Mouse (Mus musculus): ENCODE data around the gene Gm11127. TPM values are rescaled to one million over a fixed set of nuclear protein-coding genes. Genes with fewer than 3 reads are reported as not detected.
"Not testable (repeated sequence)": the region's sequence is repeated elsewhere in the genome, so short reads cannot be mapped to it uniquely, and the experiment has no call there.

Gene Gm11127
- polyA plus RNA-seq, 1 experiment from 2014 or later: not detected

DNA sequence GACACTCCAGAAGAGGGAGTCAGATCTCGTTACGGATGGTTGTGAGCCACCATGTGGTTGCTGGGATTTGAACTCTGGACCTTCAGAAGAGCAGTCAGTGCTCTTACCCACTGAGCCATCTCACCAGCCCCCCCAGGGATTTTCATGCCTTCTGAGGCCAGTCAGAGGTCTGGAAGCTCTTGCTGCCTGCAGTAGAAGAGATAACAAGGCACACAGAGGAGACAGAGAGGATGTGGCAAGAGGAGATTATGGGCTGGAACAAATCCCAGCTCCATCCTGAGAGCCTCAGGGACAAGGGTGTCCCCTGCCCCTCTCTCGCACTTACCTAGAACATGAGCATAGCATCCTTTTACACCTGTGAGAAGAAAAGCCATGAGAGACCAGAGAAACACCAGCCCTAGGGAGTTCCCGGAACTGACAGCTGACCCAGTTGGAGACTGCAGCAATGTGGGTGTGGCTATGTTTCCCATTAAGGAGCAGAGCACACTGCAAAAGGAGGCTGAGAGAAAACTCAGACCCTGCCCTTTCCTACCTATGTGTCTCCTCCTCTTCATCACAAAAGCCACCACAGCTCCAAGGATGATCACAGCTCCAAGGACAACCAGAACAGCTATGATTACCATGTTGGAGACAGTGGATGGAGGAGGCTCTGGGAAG lies 28.0 kb downstream of the Gm11127 start:
- not testable (repeated sequence) for H3K4me1 ChIP-seq (ENCODE audit: control insufficient read depth, insufficient read depth, low read length); H3K4me2 ChIP-seq (ENCODE audit: low read depth, low read length); ATAC-seq (replicated peaks; ENCODE audit: insufficient number of reproducible peaks, low FRiP score, low TSS enrichment, low read depth); DNase-seq (ENCODE audit: low spot score); H3K36me3 ChIP-seq (replicated peaks; ENCODE audit: control insufficient read depth, insufficient read depth, low read depth, low read length); H3K9ac ChIP-seq (replicated peaks; ENCODE audit: low read length); H3K27ac ChIP-seq (replicated peaks; ENCODE audit: low read depth, low read length); H3K4me3 ChIP-seq (ENCODE audit: low read depth, low read length); H3K27me3 ChIP-seq (ENCODE audit: control insufficient read depth, insufficient read depth, low read length); H3K9me3 ChIP-seq (replicated peaks; ENCODE audit: control insufficient read depth, low read length)
- 70% methylated on average over 2 of the region's 4 CpGs for WGBS

DNA sequence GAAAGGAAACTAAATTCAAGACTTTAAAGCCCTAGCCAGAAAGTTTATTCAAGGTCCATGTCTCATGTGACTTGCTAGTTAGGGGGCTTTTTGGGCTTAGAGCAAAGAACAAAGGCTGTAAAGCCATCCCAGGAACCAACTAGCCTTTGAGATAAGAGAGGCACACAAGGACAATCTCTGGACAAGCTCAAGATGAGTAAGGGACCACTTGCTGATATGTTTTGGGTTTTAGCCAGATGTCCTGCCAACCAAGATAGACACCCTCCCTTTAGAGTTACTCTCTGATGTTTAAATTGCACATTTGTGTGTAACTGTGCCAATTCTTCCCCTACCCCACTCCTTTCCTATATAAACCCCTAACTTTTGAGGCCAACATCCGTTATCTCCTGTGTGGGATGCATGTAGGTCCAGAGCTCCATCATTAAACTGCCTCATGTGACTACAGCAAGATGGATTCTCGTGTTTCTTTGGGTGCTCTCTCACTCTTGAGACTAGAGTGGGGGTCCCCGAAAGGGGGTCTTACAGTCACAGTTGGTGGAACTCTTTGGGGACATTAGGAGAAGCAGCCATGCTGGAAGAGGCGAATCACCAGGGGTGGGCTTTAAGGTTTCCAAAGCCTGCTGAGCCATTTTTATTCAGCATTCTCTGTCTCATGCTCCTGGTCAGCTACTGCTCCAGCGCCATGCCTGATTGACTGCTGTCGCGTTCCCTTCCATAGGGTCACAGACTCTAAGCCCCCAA lies 29.1 kb downstream of the Gm11127 start:
- DNase-seq (ENCODE audit: low spot score) (no peak), ATAC-seq (replicated peaks; ENCODE audit: insufficient number of reproducible peaks, low FRiP score, low TSS enrichment, low read depth) (no peak)
- 79% methylated on average over 7 of the region's 7 CpGs for WGBS

DNA sequence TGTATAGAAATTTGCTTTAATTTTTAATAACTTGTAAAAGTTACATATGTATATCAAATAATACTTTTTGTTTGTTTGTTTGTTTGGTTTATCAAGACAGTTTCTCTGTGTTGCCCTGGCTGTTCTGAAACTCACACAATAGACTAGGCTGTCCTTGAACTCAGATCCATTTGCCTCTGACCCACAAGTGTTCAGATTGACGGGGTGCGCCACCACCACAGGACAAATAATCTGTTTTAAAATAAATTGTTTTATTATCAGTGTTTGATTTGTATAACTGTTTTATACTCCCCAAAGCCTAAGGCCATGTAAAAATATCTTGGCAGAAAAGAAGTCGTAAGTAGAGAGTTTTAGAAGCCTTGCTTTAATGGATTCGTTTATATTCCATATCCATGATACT lies 30.5 kb downstream of the Gm11127 start:
- Histone ChIP-seq H3K27ac (replicated peaks; ENCODE audit: low read depth, low read length) (no peak overlapping the region), H3K9me3 (replicated peaks; ENCODE audit: control insufficient read depth, low read length) (no peaks in the 10 kb centered on the region), H3K9ac (replicated peaks; ENCODE audit: low read length) (no peak overlapping the region), H3K27me3 (ENCODE audit: control insufficient read depth, insufficient read depth, low read length) (no peaks in the 10 kb centered on the region), H3K4me1 (ENCODE audit: control insufficient read depth, insufficient read depth, low read length) (no peaks in the 10 kb centered on the region; the same call in 1 of the 2 replicates), H3K4me3 (ENCODE audit: low read depth, low read length) (no peak overlapping the region), H3K4me2 (ENCODE audit: low read depth, low read length) (no peak overlapping the region), H3K36me3 (replicated peaks; ENCODE audit: control insufficient read depth, insufficient read depth, low read depth, low read length) (no peaks in the 10 kb centered on the region)
- ATAC-seq (replicated peaks; ENCODE audit: insufficient number of reproducible peaks, low FRiP score, low TSS enrichment, low read depth) (no peak), DNase-seq (ENCODE audit: low spot score) (no peak)
- WGBS: 92% methylated on average over 4 of the region's 4 CpGs

More for the DNA sequence above, 29.1 kb downstream of the Gm11127 start:
- H3K9me3 ChIP-seq (replicated peaks; ENCODE audit: control insufficient read depth, low read length): no peaks in the 10 kb centered on the region
- H3K27me3 ChIP-seq (ENCODE audit: control insufficient read depth, insufficient read depth, low read length): no peaks in the 10 kb centered on the region
- no peak overlapping the region for H3K9ac ChIP-seq (replicated peaks; ENCODE audit: low read length)
- no peak overlapping the region for H3K27ac ChIP-seq (replicated peaks; ENCODE audit: low read depth, low read length)
- H3K4me3 ChIP-seq (ENCODE audit: low read depth, low read length): no peak overlapping the region
- H3K36me3 ChIP-seq (replicated peaks; ENCODE audit: control insufficient read depth, insufficient read depth, low read depth, low read length): no peaks in the 10 kb centered on the region
- no peak overlapping the region for H3K4me2 ChIP-seq (ENCODE audit: low read depth, low read length)
- no peaks in the 10 kb centered on the region; the same call in 1 of the 2 replicates for H3K4me1 ChIP-seq (ENCODE audit: control insufficient read depth, insufficient read depth, low read length)

DNA sequence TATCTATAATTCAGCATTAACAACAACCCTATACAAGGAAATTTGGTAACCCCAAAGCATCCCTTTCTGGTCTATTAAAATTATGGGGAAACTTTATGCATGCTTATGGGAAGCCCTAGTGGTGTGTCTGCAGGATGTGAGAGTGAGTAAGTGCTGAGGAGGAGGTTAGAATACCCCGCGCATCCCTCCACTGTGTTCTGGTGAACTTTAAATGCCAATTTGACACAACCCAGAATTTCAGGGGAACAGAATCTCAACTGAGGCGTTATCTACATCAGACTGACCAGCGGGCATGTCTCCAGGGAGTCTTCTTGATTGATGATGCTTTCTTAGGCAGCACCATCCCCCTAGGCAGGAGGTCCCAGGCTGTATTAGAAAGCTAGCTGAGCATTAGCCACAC lies 32.3 kb downstream of the Gm11127 start:
- ATAC-seq (replicated peaks; ENCODE audit: insufficient number of reproducible peaks, low FRiP score, low TSS enrichment, low read depth) (no peak), DNase-seq (ENCODE audit: low spot score) (no peak)
- Histone ChIP-seq H3K9ac (replicated peaks; ENCODE audit: low read length) (no peak overlapping the region), H3K27ac (replicated peaks; ENCODE audit: low read depth, low read length) (no peak overlapping the region), H3K4me1 (ENCODE audit: control insufficient read depth, insufficient read depth, low read length) (no peaks in the 10 kb centered on the region), H3K36me3 (replicated peaks; ENCODE audit: control insufficient read depth, insufficient read depth, low read depth, low read length) (no peaks in the 10 kb centered on the region), H3K4me3 (ENCODE audit: low read depth, low read length) (no peak overlapping the region), H3K9me3 (replicated peaks; ENCODE audit: control insufficient read depth, low read length) (no peaks in the 10 kb centered on the region), H3K27me3 (ENCODE audit: control insufficient read depth, insufficient read depth, low read length) (no peaks in the 10 kb centered on the region), H3K4me2 (ENCODE audit: low read depth, low read length) (no peak overlapping the region)
- 74% methylated on average over 4 of the region's 4 CpGs for WGBS

DNA sequence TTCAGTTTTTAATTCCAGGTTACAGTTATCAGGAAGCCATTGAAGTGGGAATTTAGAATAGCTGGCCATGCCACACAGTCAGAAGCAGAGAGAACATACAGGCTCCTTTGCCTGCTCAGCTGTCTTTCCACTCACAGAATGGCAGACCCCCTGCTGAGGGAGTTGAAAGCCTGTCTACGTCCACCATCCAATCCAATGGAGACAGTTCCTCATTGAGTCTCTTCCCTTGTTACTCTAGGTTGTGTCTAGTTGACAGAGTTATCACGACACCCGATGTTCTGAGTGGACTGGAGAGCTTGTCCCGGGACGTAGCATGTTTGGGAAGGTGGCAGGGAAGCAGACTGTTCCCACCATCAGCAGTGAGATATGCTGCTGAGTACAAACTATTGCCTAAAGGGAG lies 33.0 kb downstream of the Gm11127 start:
- Histone ChIP-seq H3K9me3 (replicated peaks; ENCODE audit: control insufficient read depth, low read length) (no peaks in the 10 kb centered on the region), H3K36me3 (replicated peaks; ENCODE audit: control insufficient read depth, insufficient read depth, low read depth, low read length) (no peaks in the 10 kb centered on the region), H3K4me2 (ENCODE audit: low read depth, low read length) (no peak overlapping the region), H3K4me3 (ENCODE audit: low read depth, low read length) (no peak overlapping the region), H3K9ac (replicated peaks; ENCODE audit: low read length) (no peak overlapping the region), H3K27me3 (ENCODE audit: control insufficient read depth, insufficient read depth, low read length) (no peaks in the 10 kb centered on the region), H3K27ac (replicated peaks; ENCODE audit: low read depth, low read length) (no peak overlapping the region), H3K4me1 (ENCODE audit: control insufficient read depth, insufficient read depth, low read length) (no peaks in the 10 kb centered on the region)
- DNase-seq (ENCODE audit: low spot score) (no peak), ATAC-seq (replicated peaks; ENCODE audit: insufficient number of reproducible peaks, low FRiP score, low TSS enrichment, low read depth) (no peak)
- WGBS: 70% methylated on average over 5 of the region's 5 CpGs

DNA sequence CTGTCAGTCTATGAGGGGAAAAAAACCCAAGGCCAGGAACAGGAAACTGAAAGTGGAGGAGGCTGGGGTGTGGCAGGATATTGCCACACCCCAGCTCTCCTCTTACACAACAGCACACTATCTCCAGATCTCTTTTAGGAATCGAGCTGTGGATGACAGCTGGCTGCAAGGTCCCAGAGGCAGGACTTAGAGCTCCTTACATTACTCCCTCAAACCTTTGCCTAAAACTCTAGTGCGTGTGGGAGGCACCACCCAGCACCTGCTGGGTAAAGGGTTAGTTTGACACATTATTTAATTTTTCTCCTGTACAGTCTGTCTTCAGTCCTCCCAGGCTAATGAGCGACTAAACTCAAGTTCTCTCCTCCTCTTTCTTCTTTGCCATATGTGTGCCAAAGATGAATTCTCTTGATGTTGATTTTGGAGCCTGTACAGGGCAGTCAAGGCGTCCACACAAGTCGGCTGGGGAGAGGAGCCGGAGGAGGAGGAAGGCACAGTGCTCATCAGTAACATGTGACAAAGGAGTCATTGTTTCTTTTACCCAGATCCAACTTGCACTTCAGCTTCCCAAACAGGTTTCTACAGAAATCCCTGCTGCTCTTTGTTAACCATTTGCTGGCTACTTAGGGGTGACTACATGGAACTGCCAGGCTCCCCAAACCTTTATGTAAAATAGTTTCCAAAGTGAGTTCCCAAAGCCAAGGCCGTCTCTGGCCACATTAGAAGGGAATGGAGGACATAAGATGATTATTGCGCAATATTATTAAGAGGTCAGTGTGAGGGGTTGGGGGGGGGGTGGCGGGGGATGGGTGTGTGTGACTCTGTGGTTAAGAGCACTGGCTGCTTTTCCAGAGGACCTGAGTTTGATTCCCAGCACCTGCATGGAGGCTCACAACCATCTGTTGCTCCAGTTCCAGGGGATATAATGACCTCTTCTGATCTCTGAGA lies 34.2 kb downstream of the Gm11127 start:
- Histone ChIP-seq H3K27me3 (ENCODE audit: control insufficient read depth, insufficient read depth, low read length) (no peaks in the 10 kb centered on the region), H3K4me3 (ENCODE audit: low read depth, low read length) (no peak overlapping the region), H3K27ac (replicated peaks; ENCODE audit: low read depth, low read length) (no peak overlapping the region), H3K9me3 (replicated peaks; ENCODE audit: control insufficient read depth, low read length) (no peaks in the 10 kb centered on the region), H3K4me2 (ENCODE audit: low read depth, low read length) (no peak overlapping the region), H3K36me3 (replicated peaks; ENCODE audit: control insufficient read depth, insufficient read depth, low read depth, low read length) (no peaks in the 10 kb centered on the region), H3K4me1 (ENCODE audit: control insufficient read depth, insufficient read depth, low read length) (no peaks in the 10 kb centered on the region), H3K9ac (replicated peaks; ENCODE audit: low read length) (no peak overlapping the region)
- DNase-seq (ENCODE audit: low spot score): no peak
- no peak for ATAC-seq (replicated peaks; ENCODE audit: insufficient number of reproducible peaks, low FRiP score, low TSS enrichment, low read depth)
- 51% methylated on average over 9 of the region's 9 CpGs for whole genome bisulfite sequencing

DNA sequence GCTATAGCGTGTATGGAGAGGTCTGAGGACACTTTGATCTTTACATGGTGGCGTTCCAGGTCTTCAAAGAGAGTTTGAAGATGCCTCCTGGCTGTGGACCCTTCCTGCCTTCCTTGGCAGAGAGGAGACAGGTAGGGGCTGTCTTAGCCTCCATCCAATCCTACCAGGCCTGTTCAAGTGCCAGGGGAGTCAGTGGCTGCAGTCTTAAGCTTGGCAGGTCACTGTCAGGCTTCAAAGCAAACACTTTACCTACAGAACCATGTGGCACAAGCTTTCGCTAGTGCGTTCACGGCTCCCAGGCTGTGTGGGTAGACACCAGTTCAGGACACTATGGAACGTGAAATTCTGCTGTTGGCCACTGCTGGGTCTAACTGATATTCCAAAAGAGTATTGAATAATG lies 35.2 kb downstream of the Gm11127 start:
- Histone ChIP-seq H3K4me3 (ENCODE audit: low read depth, low read length) (no peak overlapping the region), H3K27me3 (ENCODE audit: control insufficient read depth, insufficient read depth, low read length) (no peaks in the 10 kb centered on the region), H3K4me2 (ENCODE audit: low read depth, low read length) (no peak overlapping the region), H3K9ac (replicated peaks; ENCODE audit: low read length) (no peak overlapping the region), H3K36me3 (replicated peaks; ENCODE audit: control insufficient read depth, insufficient read depth, low read depth, low read length) (no peaks in the 10 kb centered on the region), H3K27ac (replicated peaks; ENCODE audit: low read depth, low read length) (no peak overlapping the region), H3K9me3 (replicated peaks; ENCODE audit: control insufficient read depth, low read length) (no peaks in the 10 kb centered on the region), H3K4me1 (ENCODE audit: control insufficient read depth, insufficient read depth, low read length) (no peaks in the 10 kb centered on the region)
- DNase-seq (ENCODE audit: low spot score): no peak
- WGBS: 93% methylated on average over 6 of the region's 6 CpGs
- no peak for ATAC-seq (replicated peaks; ENCODE audit: insufficient number of reproducible peaks, low FRiP score, low TSS enrichment, low read depth)
